Mouse (Mus musculus) lung, adult 10 weeks (tissue): ENCODE results near the gene Lor. TPM values are rescaled to one million over a fixed set of nuclear protein-coding genes. Genes with fewer than 3 reads are reported as not detected.

Experiments
- polyA plus RNA-seq: library from polyadenylated mRNA; stranded (reverse); fragments of 350-450 nt; fragmentation: Illumina TruSeq; extraction: RNeasy Lipid Tissue Mini Kit (QIAGEN cat#74804); gene quantifications from one replicate; pipeline ENCODE4 v1.2.3, GENCODE M21; 2014; ENCODE audit warnings: low read depth, low replicate concordance; ENCODE audit not compliant: insufficient read depth

Lor gene
- 0.13 TPM for polyA plus RNA-seq

GRCm38 (mm10) chr3:92083042-92083441 is at the start of gene Lor:
Lor (minus strand) TSS chr3:92083142.

GRCm38 (mm10) chr3:92123847-92124246 is 40.9 kb upstream of the Lor start, which contains the start of gene Prr9:
Prr9 (minus strand) TSS chr3:92123947.

Other genes starting within 250 kb of the Lor start
- not detected for gene Pglyrp3, start 68.6 kb downstream of the Lor start, polyA plus RNA-seq
- gene Prr9, start 40.8 kb upstream of the Lor start, polyA plus RNA-seq, result not detected
- not detected for gene Lelp1, start 59.6 kb upstream of the Lor start, polyA plus RNA-seq
- not detected for gene Sprr2a1, start 132.7 kb upstream of the Lor start, polyA plus RNA-seq
- gene Sprr2a2, start 132.8 kb upstream of the Lor start, polyA plus RNA-seq, result 0.51 TPM
- not detected for gene Sprr2a3, start 202.3 kb upstream of the Lor start, polyA plus RNA-seq
- not detected for gene Sprr2b, start 233.5 kb upstream of the Lor start, polyA plus RNA-seq